Mouse (Mus musculus): ENCODE results near the gene Il20. TPM values are rescaled to one million over a fixed set of nuclear protein-coding genes. Genes with fewer than 3 reads are reported as not detected.

The Il20 gene
- polyA plus RNA-seq, 1 experiment, result not detected

DNA sequence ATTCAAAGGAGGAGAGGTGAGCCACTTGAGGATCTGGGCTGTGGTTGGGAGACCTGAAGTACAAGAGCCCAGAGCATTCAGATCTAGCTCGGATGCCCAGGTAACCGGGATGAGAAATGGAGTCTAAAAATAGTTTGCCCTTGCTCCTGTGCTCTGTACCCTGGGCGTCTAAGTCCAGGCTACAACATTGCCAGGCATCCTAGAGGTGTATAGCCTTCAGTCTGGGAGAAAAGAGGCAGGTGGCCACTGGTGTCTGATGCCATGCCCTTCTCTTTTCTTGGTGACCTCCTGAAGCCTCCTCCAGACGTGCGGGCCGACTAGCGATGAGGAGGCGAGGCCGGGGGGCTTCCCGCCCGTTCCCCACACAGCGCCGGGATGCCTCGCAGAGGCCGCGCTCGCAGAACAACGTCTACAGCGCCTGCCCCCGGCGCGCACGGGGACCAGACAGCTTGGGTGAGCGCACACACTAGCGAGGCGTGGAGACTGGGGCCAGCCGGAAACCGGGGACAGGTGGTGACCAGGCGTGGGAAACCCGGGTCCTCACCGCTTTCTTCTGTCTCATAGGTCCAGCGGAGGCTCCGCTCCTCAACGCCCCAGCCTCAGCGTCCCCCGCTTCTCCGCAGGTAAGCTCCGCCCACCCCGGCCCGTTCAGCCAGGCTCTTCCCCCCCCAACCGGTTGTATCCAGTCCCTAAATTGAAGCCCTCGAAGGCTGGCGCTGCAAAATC lies 33.2 kb downstream of the Il20 start:
- Histone ChIP-seq H3K27ac (ENCODE audit: insufficient read depth, low read length) (no peak overlapping the region), H3K27me3 (ENCODE audit: control insufficient read depth, insufficient read depth, low read length) (no peaks in the 10 kb centered on the region; the same call in 1 of the 2 replicates), H3K4me3 (replicated peaks; ENCODE audit: insufficient read depth, low read depth, low read length) (peak overlapping the region; percentile 43), H3K4me1 (ENCODE audit: control insufficient read depth, insufficient read depth, low read length) (no peaks in the 10 kb centered on the region; the same call in none of the 2 replicates)
- 3% methylated on average over 43 of the region's 43 CpGs for WGBS
- TF ChIP-seq POLR2A (IDR thresholded peaks at IDR 0.05; ENCODE audit: borderline replicate concordance, insufficient read depth, low read length), result no peak
- no peak for TF ChIP-seq CTCF (IDR thresholded peaks at IDR 0.05; ENCODE audit: borderline replicate concordance, insufficient read depth, low read depth, low read length)
- DNase-seq, result peak; percentile 13 to 32

DNA sequence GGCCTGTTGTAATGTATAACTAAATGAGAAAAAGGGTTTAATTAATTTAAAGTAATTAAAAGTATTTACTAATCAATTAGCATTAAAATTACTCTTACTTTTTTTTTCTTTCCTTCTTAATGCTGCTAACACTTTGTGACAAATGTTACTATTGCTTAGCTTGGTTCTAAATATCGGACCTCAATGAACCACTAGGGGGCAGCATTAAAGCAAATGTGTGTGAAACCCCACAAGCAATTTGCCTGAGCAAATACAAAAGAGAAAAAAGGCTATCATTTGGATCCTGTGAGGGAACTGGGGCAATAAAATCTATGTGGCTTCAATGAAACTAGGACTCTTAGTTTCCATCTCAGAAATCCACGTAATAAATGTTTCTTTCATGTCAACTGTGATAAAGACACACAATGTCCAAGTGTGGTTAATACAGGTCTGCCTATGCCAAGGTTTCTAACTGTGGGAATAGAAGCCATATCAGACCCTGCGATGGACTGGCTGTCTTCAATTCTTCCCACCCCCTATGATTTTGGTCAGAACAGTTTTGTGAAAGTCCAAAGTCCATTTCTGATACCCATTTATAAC lies 34.2 kb downstream of the Il20 start:
- Histone ChIP-seq H3K27ac (ENCODE audit: insufficient read depth, low read length) (no peak overlapping the region), H3K4me3 (replicated peaks; ENCODE audit: insufficient read depth, low read depth, low read length) (no peak overlapping the region), H3K27me3 (ENCODE audit: control insufficient read depth, insufficient read depth, low read length) (no peaks in the 10 kb centered on the region; the same call in 1 of the 2 replicates), H3K4me1 (ENCODE audit: control insufficient read depth, insufficient read depth, low read length) (no peaks in the 10 kb centered on the region; the same call in none of the 2 replicates)
- peak in 1 of 2 experiments; percentile 59 for DNase-seq
- TF ChIP-seq POLR2A (IDR thresholded peaks at IDR 0.05; ENCODE audit: borderline replicate concordance, insufficient read depth, low read length), result no peak
- TF ChIP-seq CTCF (IDR thresholded peaks at IDR 0.05; ENCODE audit: borderline replicate concordance, insufficient read depth, low read depth, low read length), result peak; percentile 43; the same call in 1 of the 2 replicates
- WGBS, result 27% methylated on average over 3 of the region's 3 CpGs

DNA sequence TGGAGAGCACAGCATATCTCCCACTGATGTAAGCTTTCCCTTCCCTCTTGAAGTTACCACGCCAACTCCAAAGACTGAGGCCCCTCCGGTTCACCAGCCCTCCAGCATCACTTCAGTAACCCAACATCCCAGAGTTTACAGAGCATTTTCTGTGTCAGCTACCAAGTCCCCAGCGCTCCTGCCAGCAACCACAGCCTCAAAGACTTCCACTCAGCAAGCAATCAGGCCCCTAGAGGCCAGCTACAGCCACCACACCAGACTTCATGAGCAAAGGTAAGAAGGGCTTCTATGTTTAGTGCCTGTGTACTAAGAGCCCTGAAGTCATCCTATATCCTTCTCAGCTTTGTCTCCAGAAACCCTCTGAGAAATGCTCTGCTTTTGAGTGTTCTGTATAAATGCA lies 35.3 kb downstream of the Il20 start:
- Histone ChIP-seq H3K4me3 (replicated peaks; ENCODE audit: insufficient read depth, low read depth, low read length) (no peak overlapping the region), H3K27me3 (ENCODE audit: control insufficient read depth, insufficient read depth, low read length) (no peaks in the 10 kb centered on the region; the same call in 1 of the 2 replicates), H3K4me1 (ENCODE audit: control insufficient read depth, insufficient read depth, low read length) (no peaks in the 10 kb centered on the region; the same call in none of the 2 replicates), H3K27ac (ENCODE audit: insufficient read depth, low read length) (no peak overlapping the region)
- DNase-seq, result no peak
- TF ChIP-seq CTCF (IDR thresholded peaks at IDR 0.05; ENCODE audit: borderline replicate concordance, insufficient read depth, low read depth, low read length), result no peak
- no peak for TF ChIP-seq POLR2A (IDR thresholded peaks at IDR 0.05; ENCODE audit: borderline replicate concordance, insufficient read depth, low read length)
- WGBS, result 75% methylated on average over 3 of the region's 3 CpGs

DNA sequence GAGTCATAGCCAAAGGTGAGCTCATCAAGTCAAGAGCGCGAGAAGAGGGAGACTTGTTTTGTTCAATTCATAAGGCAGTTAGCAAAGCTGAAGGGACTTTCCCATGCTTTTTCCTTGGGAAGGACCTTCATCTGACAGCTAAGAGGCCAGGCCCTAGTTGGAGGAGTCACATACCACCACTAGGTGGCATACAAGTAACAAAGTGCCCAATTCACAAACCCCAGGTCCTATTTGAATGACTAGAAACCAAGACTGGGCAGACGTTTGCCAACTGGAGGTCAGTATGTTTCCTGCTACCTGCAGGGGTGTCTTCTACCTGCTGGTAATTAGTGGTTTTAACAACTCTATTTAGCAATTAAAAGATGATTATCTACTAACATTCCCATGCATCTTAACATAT lies 36.1 kb downstream of the Il20 start:
- TF ChIP-seq CTCF (IDR thresholded peaks at IDR 0.05; ENCODE audit: borderline replicate concordance, insufficient read depth, low read depth, low read length), result peak; percentile 78
- TF ChIP-seq POLR2A (IDR thresholded peaks at IDR 0.05; ENCODE audit: borderline replicate concordance, insufficient read depth, low read length), result no peak
- Histone ChIP-seq H3K27me3 (ENCODE audit: control insufficient read depth, insufficient read depth, low read length) (no peaks in the 10 kb centered on the region; the same call in 1 of the 2 replicates), H3K4me3 (replicated peaks; ENCODE audit: insufficient read depth, low read depth, low read length) (no peak overlapping the region), H3K27ac (ENCODE audit: insufficient read depth, low read length) (no peak overlapping the region), H3K4me1 (ENCODE audit: control insufficient read depth, insufficient read depth, low read length) (no peaks in the 10 kb centered on the region; the same call in none of the 2 replicates)
- DNase-seq, result peak; percentile 45 to 66
- WGBS, result 25% methylated on average over 3 of the region's 3 CpGs

DNA sequence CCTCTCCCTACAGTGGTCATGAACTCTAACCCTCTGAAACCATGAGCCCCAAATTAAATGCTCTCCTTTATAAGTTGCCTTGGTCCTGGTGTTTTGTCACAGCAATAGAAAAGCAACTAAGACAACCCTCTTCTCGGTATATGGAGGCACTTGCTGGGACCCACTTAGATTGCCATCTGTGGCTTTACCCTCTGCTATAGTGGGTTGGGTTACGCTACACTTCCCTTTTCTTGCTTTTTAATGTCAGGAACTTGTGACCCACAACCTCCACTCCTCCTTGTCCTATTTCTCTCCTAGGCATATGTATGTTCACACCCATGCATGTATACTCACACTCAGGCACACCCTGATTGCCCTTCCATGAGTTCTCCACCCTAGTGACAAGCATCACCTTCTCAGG lies 38.3 kb downstream of the Il20 start:
- Histone ChIP-seq H3K4me3 (replicated peaks; ENCODE audit: insufficient read depth, low read depth, low read length) (no peak overlapping the region), H3K27ac (ENCODE audit: insufficient read depth, low read length) (no peak overlapping the region), H3K4me1 (ENCODE audit: control insufficient read depth, insufficient read depth, low read length) (no peaks in the 10 kb centered on the region; the same call in 1 of the 2 replicates), H3K27me3 (ENCODE audit: control insufficient read depth, insufficient read depth, low read length) (no peaks in the 10 kb centered on the region)
- WGBS, result 99% methylated on average over 2 of the region's 2 CpGs
- TF ChIP-seq CTCF (IDR thresholded peaks at IDR 0.05; ENCODE audit: borderline replicate concordance, insufficient read depth, low read depth, low read length), result no peak
- DNase-seq, result no peak

DNA sequence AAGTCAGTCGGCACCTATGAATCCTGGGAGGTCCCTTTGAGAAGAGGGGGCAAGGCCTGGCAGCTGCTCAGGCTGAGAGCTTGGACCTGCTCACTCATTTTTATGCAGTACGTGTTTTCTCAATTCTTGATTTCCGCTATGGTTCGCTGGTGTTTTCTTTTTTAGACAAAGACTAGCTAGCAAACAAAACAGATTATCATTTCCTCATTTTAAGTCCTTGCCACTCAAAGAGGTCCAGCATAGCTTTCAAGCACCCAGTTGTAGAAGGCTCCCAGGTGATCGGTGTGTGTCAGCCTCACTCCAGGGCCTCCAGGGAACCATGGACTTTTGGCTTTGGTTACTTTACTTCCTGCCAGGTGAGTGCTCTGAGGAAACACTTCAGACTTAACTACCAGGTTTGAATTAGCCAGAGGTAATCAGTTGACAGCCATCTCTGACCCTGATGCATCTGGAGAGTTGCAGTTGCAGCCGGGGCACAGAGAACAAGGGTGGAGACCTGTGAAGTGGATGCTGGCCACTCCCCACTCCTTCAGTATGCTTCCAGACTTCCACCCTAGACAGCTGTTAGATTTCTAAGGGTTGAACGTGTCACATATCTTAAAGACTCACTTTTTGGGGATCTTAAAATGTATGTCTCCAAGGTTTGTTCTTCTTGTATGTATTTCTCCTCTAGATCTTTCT lies 45.6 kb downstream of the Il20 start, which contains the start of gene Fcmr:
Gene Fcmr (plus strand): TSS at position 129 of the 681 bp plus-strand sequence.
- WGBS, result 91% methylated on average over 7 of the region's 7 CpGs
- Histone ChIP-seq H3K4me1 (ENCODE audit: control insufficient read depth, insufficient read depth, low read length) (peaks cover 4% of the 10 kb centered on the region; the same call in 1 of the 2 replicates), H3K4me3 (replicated peaks; ENCODE audit: insufficient read depth, low read depth, low read length) (no peak within 1 kb of the TSS), H3K27ac (ENCODE audit: insufficient read depth, low read length) (no peak within 1 kb of the TSS), H3K27me3 (ENCODE audit: control insufficient read depth, insufficient read depth, low read length) (no peaks in the 10 kb centered on the region)
- DNase-seq, result no peak
- TF ChIP-seq POLR2A (IDR thresholded peaks at IDR 0.05; ENCODE audit: borderline replicate concordance, insufficient read depth, low read length) (no peak), CTCF (IDR thresholded peaks at IDR 0.05; ENCODE audit: borderline replicate concordance, insufficient read depth, low read depth, low read length) (no peak)

DNA sequence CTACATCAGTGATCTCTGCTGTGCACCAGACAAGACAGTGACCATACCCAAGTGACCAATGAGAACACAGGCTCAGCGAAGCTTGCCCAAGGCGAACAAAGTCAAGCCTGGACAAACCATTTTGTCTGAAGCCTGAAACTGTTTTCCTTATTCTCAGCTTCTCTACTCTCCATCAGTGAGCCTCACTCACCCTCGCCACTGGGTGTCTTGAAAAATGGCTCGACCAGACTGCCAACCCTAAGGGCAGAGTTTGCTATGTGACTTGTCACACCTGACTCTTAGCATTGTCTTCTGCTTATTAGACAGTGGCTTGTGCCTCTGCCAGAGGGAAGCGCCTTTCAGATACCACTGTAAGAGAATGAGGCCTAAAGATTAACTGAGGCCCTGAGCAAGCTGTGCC lies 46.5 kb downstream of the Il20 start:
- no peak overlapping the region for H3K4me3 ChIP-seq (replicated peaks; ENCODE audit: insufficient read depth, low read depth, low read length)
- no peak for DNase-seq
- H3K27me3 ChIP-seq (ENCODE audit: control insufficient read depth, insufficient read depth, low read length), result no peaks in the 10 kb centered on the region
- H3K27ac ChIP-seq (ENCODE audit: insufficient read depth, low read length), result no peak overlapping the region
- WGBS, result 95% methylated on average over 5 of the region's 5 CpGs
- TF ChIP-seq CTCF (IDR thresholded peaks at IDR 0.05; ENCODE audit: borderline replicate concordance, insufficient read depth, low read depth, low read length) (no peak), POLR2A (IDR thresholded peaks at IDR 0.05; ENCODE audit: borderline replicate concordance, insufficient read depth, low read length) (no peak)
- H3K4me1 ChIP-seq (ENCODE audit: control insufficient read depth, insufficient read depth, low read length), result peaks cover 4% of the 10 kb centered on the region; the same call in 1 of the 2 replicates

Data from cerebellum, adult 2 months (tissue).